Mouse (Mus musculus): ENCODE results near the gene Aox2. TPM values are rescaled to one million over a fixed set of nuclear protein-coding genes. Genes with fewer than 3 reads are reported as not detected.

Gene Aox2
- total and polyA plus RNA-seq, 3 experiments = not detected

- H3K9me3 ChIP-seq (replicated peaks; ENCODE audit: low read length) = no peaks in the 10 kb centered on the region
- no peak overlapping the region for H3K4me2 ChIP-seq (ENCODE audit: insufficient read depth, low read depth, poor library complexity, severe bottlenecking)
- H3K9ac ChIP-seq (ENCODE audit: insufficient read depth, low read depth) = peak overlapping the region; percentile 100
- TF ChIP-seq RAD21 (IDR thresholded peaks at IDR 0.05; ENCODE audit: low read depth, low read length) = no peak
- no peak for TF ChIP-seq CTCF (conservative IDR thresholded peaks at IDR 0.05 in 1 of 2, IDR thresholded peaks at IDR 0.05 in 1 of 2; ENCODE audit: low read depth in 2 of 2, low read length in 2 of 2)
- no peak for TF ChIP-seq IRF4 (IDR thresholded peaks at IDR 0.05; ENCODE audit: low read depth, low read length)
- TF ChIP-seq NELFE (IDR thresholded peaks at IDR 0.05; ENCODE audit: low read depth, low read length) = no peak
- TF ChIP-seq E2F4 (IDR thresholded peaks at IDR 0.05; ENCODE audit: insufficient replicate concordance, low read depth, low read length) = no peak
- TF ChIP-seq JUND (conservative IDR thresholded peaks at IDR 0.05; ENCODE audit: low read depth, low read length) = no peak
- no peak for TF ChIP-seq USF2 (conservative IDR thresholded peaks at IDR 0.05; ENCODE audit: low read depth, low read length)
- no peak for TF ChIP-seq TBP (conservative IDR thresholded peaks at IDR 0.05; ENCODE audit: low read depth, low read length)
- TF ChIP-seq ZC3H11A (IDR thresholded peaks at IDR 0.05; ENCODE audit: low read depth, low read length) = no peak
- no peak for TF ChIP-seq CHD1 (IDR thresholded peaks at IDR 0.05; ENCODE audit: low read depth, low read length)
- TF ChIP-seq MAX (IDR thresholded peaks at IDR 0.05; ENCODE audit: low read length) = no peak
- no peak for TF ChIP-seq TCF12 (IDR thresholded peaks at IDR 0.05; ENCODE audit: low read depth, low read length)
- TF ChIP-seq MAZ (IDR thresholded peaks at IDR 0.05; ENCODE audit: low read depth, low read length) = no peak
- in situ Hi-C loops (cut with MboI; ENCODE audit: low pct_ligation_motif_present, low pct_unique_long_range_greater_than_20kb, low sequenced_read_pairs) (no loop called here), dilution Hi-C loops (cut with MboI; ENCODE audit: extremely low pct_ligation_motif_present, extremely low pct_unique_long_range_greater_than_20kb, low sequenced_read_pairs) (no loop called here)
- H3K27me3 ChIP-seq (replicated peaks) = no peaks in the 10 kb centered on the region
- peaks cover 15 to 36% of the 10 kb centered on the region in 2 experiments for H3K36me3 ChIP-seq (replicated peaks in 1 of 2; ENCODE audit: control insufficient read depth in 1 of 2, insufficient read depth in 1 of 2, low read length in 1 of 2)
- H3K79me2 ChIP-seq (replicated peaks; ENCODE audit: control insufficient read depth, extremely low read depth, insufficient read depth, poor library complexity, severe bottlenecking) = peaks cover 34% of the 10 kb centered on the region
- peaks cover 6 to 26% of the 10 kb centered on the region in 2 experiments; a peak in 3 of 4 replicates for H3K4me1 ChIP-seq (ENCODE audit: control insufficient read depth in 1 of 2, insufficient read depth in 2 of 2)
- H3K4me3 ChIP-seq (replicated peaks in 1 of 3; ENCODE audit: low read depth in 2 of 3, low read length in 2 of 3, poor library complexity in 1 of 3) = no peak overlapping the region
- H3K27ac ChIP-seq (ENCODE audit: insufficient read depth, low read depth) = no peak overlapping the region
- DNase-seq (ENCODE audit: extremely low read depth) = no peak
Measured at GRCm38 (mm10) chr1:58424551-58424950, 146.4 kb downstream of the Aox2 start.

Other genes starting within 250 kb of the Aox2 start
- gene Aox1, start 248.4 kb upstream of the Aox2 start, total RNA-seq (2012; rRNA removed) = 0.04 TPM in 1 of 2 replicates, not detected in the other
- 0.15 and 0.18 TPM in 2 replicates for gene Aox1, start 248.4 kb upstream of the Aox2 start, total RNA-seq (2014; rRNA removed)
- gene Aox1, start 248.4 kb upstream of the Aox2 start, polyA plus RNA-seq (2012; ENCODE audit: insufficient read length, low read depth) = 0.40 TPM in 2 replicates
- 0.08 TPM in 2 replicates for gene Aox3, start 165.2 kb upstream of the Aox2 start, total RNA-seq (2012; rRNA removed)
- gene Aox3, start 165.2 kb upstream of the Aox2 start, total RNA-seq (2014; rRNA removed) = 0.08 and 0.43 TPM in 2 replicates
- gene Aox3, start 165.2 kb upstream of the Aox2 start, polyA plus RNA-seq (2012; ENCODE audit: insufficient read length, low read depth) = 0.14 and 0.20 TPM in 2 replicates
- 0.08 TPM in 1 of 2 replicates, not detected in the other for gene Aox4, start 67.9 kb upstream of the Aox2 start, total RNA-seq (2012; rRNA removed)
- gene Aox4, start 67.9 kb upstream of the Aox2 start, total RNA-seq (2014; rRNA removed) = 0.05 and 0.07 TPM in 2 replicates
- gene Aox4, start 67.9 kb upstream of the Aox2 start, polyA plus RNA-seq (2012; ENCODE audit: insufficient read length, low read depth) = 0.20 and 0.27 TPM in 2 replicates
- 104 and 151 TPM in 2 replicates for gene Bzw1, start 114.6 kb downstream of the Aox2 start, total RNA-seq (2012; rRNA removed)
- 252 and 289 TPM in 2 replicates for gene Bzw1, start 114.6 kb downstream of the Aox2 start, total RNA-seq (2014; rRNA removed)
- 225 and 243 TPM in 2 replicates for gene Bzw1, start 114.6 kb downstream of the Aox2 start, polyA plus RNA-seq (2012; ENCODE audit: insufficient read length, low read depth)
- gene Clk1, start 145.7 kb downstream of the Aox2 start, total RNA-seq (2012; rRNA removed) = 90.0 and 107 TPM in 2 replicates
- gene Clk1, start 145.7 kb downstream of the Aox2 start, total RNA-seq (2014; rRNA removed) = 209 and 233 TPM in 2 replicates
- 119 and 126 TPM in 2 replicates for gene Clk1, start 145.7 kb downstream of the Aox2 start, polyA plus RNA-seq (2012; ENCODE audit: insufficient read length, low read depth)
- gene Nif3l1, start 166.8 kb downstream of the Aox2 start, total RNA-seq (2012; rRNA removed) = 34.5 and 40.8 TPM in 2 replicates
- 70.1 and 107 TPM in 2 replicates for gene Nif3l1, start 166.8 kb downstream of the Aox2 start, total RNA-seq (2014; rRNA removed)
- gene Nif3l1, start 166.8 kb downstream of the Aox2 start, polyA plus RNA-seq (2012; ENCODE audit: insufficient read length, low read depth) = 39.6 and 43.5 TPM in 2 replicates
- 66.1 and 90.4 TPM in 2 replicates for gene Ppil3, start 167.2 kb downstream of the Aox2 start, total RNA-seq (2012; rRNA removed)
- 161 and 191 TPM in 2 replicates for gene Ppil3, start 167.2 kb downstream of the Aox2 start, total RNA-seq (2014; rRNA removed)
- 103 and 114 TPM in 2 replicates for gene Ppil3, start 167.2 kb downstream of the Aox2 start, polyA plus RNA-seq (2012; ENCODE audit: insufficient read length, low read depth)
- gene Orc2, start 226.8 kb downstream of the Aox2 start, total RNA-seq (2012; rRNA removed) = 48.6 and 62.7 TPM in 2 replicates
- gene Orc2, start 226.8 kb downstream of the Aox2 start, total RNA-seq (2014; rRNA removed) = 151 and 176 TPM in 2 replicates
- gene Orc2, start 226.8 kb downstream of the Aox2 start, polyA plus RNA-seq (2012; ENCODE audit: insufficient read length, low read depth) = 99.1 and 104 TPM in 2 replicates